Mouse (Mus musculus): ENCODE measurements around the gene Medag. TPM values are rescaled to one million over a fixed set of nuclear protein-coding genes. Genes with fewer than 3 reads are reported as not detected.

Medag gene
- polyA plus RNA-seq, 1 experiment from 2014 or later = 0.24 TPM

DNA sequence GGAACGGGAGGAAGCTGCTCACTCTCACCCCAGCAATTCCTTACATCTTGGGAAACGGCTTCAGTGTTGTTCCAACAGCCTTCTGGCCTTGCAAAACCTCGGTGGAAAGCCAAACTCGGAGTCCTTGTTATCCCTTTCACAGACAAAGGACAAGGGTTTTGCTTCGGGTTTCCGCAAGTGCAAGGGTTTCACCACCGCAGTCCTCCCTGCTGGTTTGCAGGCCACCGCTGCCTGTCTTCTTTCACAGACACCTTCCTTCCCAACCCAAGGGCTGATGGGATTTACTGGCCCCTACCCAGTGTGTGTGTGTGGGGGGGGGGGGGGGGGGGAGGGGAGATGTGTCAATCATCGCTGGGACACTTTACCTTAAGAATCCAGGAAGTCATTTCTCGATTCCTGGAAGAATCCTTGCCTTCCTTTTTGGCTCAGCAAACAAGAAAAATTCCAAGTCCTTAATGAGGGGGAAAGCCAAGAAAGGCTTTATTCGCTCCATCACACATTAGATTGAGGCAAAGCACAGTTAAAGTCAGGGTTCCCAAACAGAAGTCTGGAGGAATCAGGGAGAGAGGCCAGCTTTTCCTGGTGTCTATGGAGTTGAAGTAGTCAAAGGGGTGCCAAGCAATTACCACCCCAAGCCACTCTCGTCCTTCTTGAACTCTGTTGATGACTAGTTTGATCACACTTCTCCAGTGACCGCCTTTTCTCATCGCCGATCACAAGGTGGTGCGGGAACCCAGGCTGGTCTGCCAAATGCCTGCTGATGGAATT, 63.3 kb downstream of the Medag start:
- WGBS = 80% methylated on average over 16 of the region's 16 CpGs
- H3K9ac ChIP-seq (ENCODE audit: low read depth, low read length) = no peak overlapping the region

More for the DNA sequence above, 63.3 kb downstream of the Medag start:
- Histone ChIP-seq H3K4me1 (replicated peaks; ENCODE audit: insufficient read depth, low read length) (no peaks in the 10 kb centered on the region), H3K27me3 (ENCODE audit: insufficient read depth, low read length) (no peaks in the 10 kb centered on the region), H3K4me3 (replicated peaks; ENCODE audit: low read depth, low read length) (no peak overlapping the region), H3K4me2 (ENCODE audit: low read length) (no peak overlapping the region), H3K27ac (no peak overlapping the region; the same call in 1 of the 2 replicates), H3K9me3 (replicated peaks; ENCODE audit: low read length) (no peaks in the 10 kb centered on the region), H3K36me3 (ENCODE audit: insufficient read depth, low read length) (no peaks in the 10 kb centered on the region)
- DNase-seq (ENCODE audit: low spot score) (no peak), ATAC-seq (replicated peaks; ENCODE audit: low FRiP score, low read depth) (no peak)
- no peak for TF ChIP-seq CTCF (IDR thresholded peaks at IDR 0.05; ENCODE audit: low read depth)

Other genes with a start within 250 kb of the Medag start
- gene Uspl1, start 227.4 kb upstream of the Medag start, polyA plus RNA-seq (2015; fragmentation: Nextera tagmentation; extraction: Ambion mirVana) = 29.2 and 33.6 TPM in 2 replicates
- gene Hmgb1, start 227.3 kb upstream of the Medag start, polyA plus RNA-seq (2015; fragmentation: Nextera tagmentation; extraction: Ambion mirVana) = 1,196 and 1,208 TPM in 2 replicates
- 18.1 and 19.8 TPM in 2 replicates for gene Alox5ap, start 147.0 kb upstream of the Medag start, polyA plus RNA-seq (2015; fragmentation: Nextera tagmentation; extraction: Ambion mirVana)
- 0.14 and 0.23 TPM in 2 replicates for gene Tex26, start 27.9 kb downstream of the Medag start, polyA plus RNA-seq (2015; fragmentation: Nextera tagmentation; extraction: Ambion mirVana)
- 0.05 TPM in 1 of 2 replicates, not detected in the other for gene Wdr95, start 116.9 kb downstream of the Medag start, polyA plus RNA-seq (2015; fragmentation: Nextera tagmentation; extraction: Ambion mirVana)
- 25.0 and 27.4 TPM in 2 replicates for gene Hsph1, start 224.6 kb downstream of the Medag start, polyA plus RNA-seq (2015; fragmentation: Nextera tagmentation; extraction: Ambion mirVana)

Data from kidney, postnatal 0 days (tissue).